Mouse (Mus musculus) colon, adult 2 months (tissue): ENCODE results near the gene Osr1. TPM values are rescaled to one million over a fixed set of nuclear protein-coding genes. Genes with fewer than 3 reads are reported as not detected.

ENCODE experiments used
- polyA plus RNA-seq: library from polyadenylated mRNA; depleted of rRNA; stranded (reverse); fragments of >200 nt; gene quantifications from 2 replicates; pipeline ENCODE4 v1.2.3, GENCODE M21; 2012; rRNA removed

The Osr1 gene
- polyA plus RNA-seq: 15.8 and 15.9 TPM in 2 replicates

DNA sequence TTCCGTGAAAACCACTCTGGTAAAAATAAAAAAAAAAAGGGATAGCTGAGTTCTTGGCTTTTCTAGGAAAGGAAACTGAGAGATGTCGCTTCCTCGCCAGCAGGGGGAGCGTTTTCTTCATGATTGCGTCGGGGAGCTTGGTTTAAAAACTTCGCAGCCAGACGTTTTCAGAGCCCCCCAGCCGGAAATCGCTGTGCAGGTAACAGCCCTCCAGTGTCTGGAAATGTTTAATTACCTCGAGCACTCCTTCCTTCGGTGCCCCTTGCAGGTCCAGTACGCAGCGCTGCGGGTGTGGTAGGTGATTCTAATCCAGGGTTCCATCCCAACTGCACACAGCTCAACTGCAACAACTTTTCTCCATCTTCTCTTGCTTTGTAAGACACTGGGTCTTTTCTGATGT, at the start of gene Osr1:
TSS of gene Osr1 (plus strand) at position 146 of the 400 bp plus-strand sequence.

